Mouse (Mus musculus) liver, postnatal 0 days (tissue): Measurements from ENCODE around the gene Gm11985. TPM values are rescaled to one million over a fixed set of nuclear protein-coding genes. Genes with fewer than 3 reads are reported as not detected.

Source experiments
- ATAC-seq: fragments of 200-750 bp; cut with Nextera tagmentation; 2 replicates; pipeline ENCODE4 v1.8.0; 2017; ENCODE audit warnings: mild to moderate bottlenecking, moderate library complexity
- DNase-seq: peaks from one replicate; pipeline ENCODE4 v3.0.0-alpha.2; 2016
- H3K27ac ChIP-seq: fragments of 300-500 bp; sonication (generic); 2 replicates; pipeline ENCODE4 v1.5.1; 2014; ENCODE audit warnings: antibody characterized with exemption, moderate library complexity, mild to moderate bottlenecking, low read depth
- H3K27me3 ChIP-seq: fragments of 300-500 bp; sonication (generic); 2 replicates; pipeline ENCODE4 v1.6.1; 2014; ENCODE audit warnings: low read length, control low read depth, mixed read lengths; ENCODE audit not compliant: insufficient read depth
- H3K36me3 ChIP-seq: fragments of 300-500 bp; sonication (generic); replicated peaks from 2 replicates; pipeline ENCODE4 v1.6.1; 2014; ENCODE audit warnings: mild to moderate bottlenecking, control low read depth, low read length, moderate library complexity, mixed read lengths; ENCODE audit not compliant: insufficient read depth
- H3K4me1 ChIP-seq: fragments of 300-500 bp; sonication (generic); 2 replicates; pipeline ENCODE4 v1.6.1; 2014; ENCODE audit warnings: antibody characterized with exemption, mild to moderate bottlenecking, control low read depth; ENCODE audit not compliant: insufficient read depth
- H3K4me2 ChIP-seq: fragments of 300-500 bp; sonication (generic); 2 replicates; pipeline ENCODE4 v1.6.1; 2014; ENCODE audit warnings: low read depth, mild to moderate bottlenecking, low read length, moderate library complexity, mixed read lengths
- H3K4me3 ChIP-seq: fragments of 300-500 bp; sonication (generic); 2 replicates; pipeline ENCODE4 v1.5.1; 2014; ENCODE audit warnings: low read depth, low read length
- H3K9ac ChIP-seq: fragments of 300-500 bp; sonication (generic); replicated peaks from 2 replicates; pipeline ENCODE4 v1.6.1; 2014; ENCODE audit warnings: mild to moderate bottlenecking, moderate library complexity
- H3K9me3 ChIP-seq: fragments of 300-500 bp; sonication (generic); 2 replicates; pipeline ENCODE4 v1.6.1; 2016; ENCODE audit warnings: mild to moderate bottlenecking, control low read depth, low read length, mixed read lengths
- CTCF ChIP-seq: sonication (generic); IDR thresholded peaks from 2 replicates; pipeline ENCODE4 v1.5.1; 2016; ENCODE audit warnings: antibody characterized with exemption, low read depth
- EP300 ChIP-seq: IDR thresholded peaks from 2 replicates; pipeline ENCODE4 v1.6.1; 2016; ENCODE audit warnings: antibody characterized with exemption, low read depth, mild to moderate bottlenecking
- WGBS: fragments of 180-500 bp; shearing (Covaris S2); extraction: QIAGEN DNeasy Blood & Tissue Kit; methylation state at CpG from one replicate; pipeline ENCODE4 v1.1.7; 2014; ENCODE audit not compliant: insufficient replicate concordance; 5-methylcytosine and 5-hydroxymethylcytosine counted together
- polyA plus RNA-seq: library from polyadenylated mRNA; unstranded; fragments of >200 nt; fragmentation: Nextera tagmentation; extraction: Ambion mirVana; gene quantifications from 2 replicates; pipeline ENCODE4 v1.2.1, GENCODE M21; 2015

Gm11985 gene
- polyA plus RNA-seq, 1 experiment from 2014 or later: 0.11 TPM

GRCm38 (mm10) chr11:7198481-7199256 is 10.3 kb upstream of the Gm11985 start:
- TF ChIP-seq EP300 (0 out of 2 replicates have a peak, but pooled peaks have one; percentile 40), CTCF (no peak)
- Histone ChIP-seq H3K4me3 (peak overlapping the region; percentile 38), H3K9me3 (no peaks in the 10 kb centered on the region), H3K36me3 (no peaks in the 10 kb centered on the region), H3K4me2 (peak overlapping the region; percentile 29; the same call in 1 of the 2 replicates), H3K9ac (peak overlapping the region; percentile 68), H3K27me3 (no peaks in the 10 kb centered on the region), H3K27ac (peak overlapping the region; percentile 96), H3K4me1 (peaks cover 6% of the 10 kb centered on the region; the same call in 1 of the 2 replicates)
- DNase-seq (peak; percentile 67), ATAC-seq (peak; percentile 5)
- WGBS: 42% methylated on average over 10 of the region's 10 CpGs

- ATAC-seq (peak; percentile 7), DNase-seq (peak; percentile 65)
- Histone ChIP-seq H3K4me1 (peaks cover 6% of the 10 kb centered on the region; the same call in 1 of the 2 replicates), H3K4me3 (peak overlapping the region; percentile 38), H3K9ac (peak overlapping the region; percentile 68), H3K9me3 (no peaks in the 10 kb centered on the region), H3K4me2 (peak overlapping the region; percentile 29; the same call in 1 of the 2 replicates), H3K27me3 (no peaks in the 10 kb centered on the region), H3K36me3 (no peaks in the 10 kb centered on the region), H3K27ac (peak overlapping the region; percentile 96)
- 64% methylated on average over 19 of the region's 19 CpGs for WGBS
- TF ChIP-seq CTCF (no peak), EP300 (no peak)
These were observed 9.6 kb upstream of the Gm11985 start for GRCm38 (mm10) chr11:7198006-7198405.

GRCm38 (mm10) chr11:7197491-7197941 is 9.1 kb upstream of the Gm11985 start, which contains the start of gene Igfbp1:
Gene Igfbp1, plus strand, starts transcription at chr11:7197782.
- peak within 1 kb of the TSS; percentile 29; the same call in 1 of the 2 replicates for H3K4me2 ChIP-seq
- peak within 1 kb of the TSS; percentile 38 for H3K4me3 ChIP-seq
- no peaks in the 10 kb centered on the region for H3K27me3 ChIP-seq
- peak; percentile 38 for ATAC-seq
- peaks cover 6% of the 10 kb centered on the region; the same call in 1 of the 2 replicates for H3K4me1 ChIP-seq
- WGBS: 40% methylated on average over 12 of the region's 12 CpGs
- TF ChIP-seq CTCF (no peak), EP300 (peak; percentile 73)
- DNase-seq: peak; percentile 82
- peak within 1 kb of the TSS; percentile 68 for H3K9ac ChIP-seq
- peak within 1 kb of the TSS; percentile 96 for H3K27ac ChIP-seq
- H3K36me3 ChIP-seq: no peaks in the 10 kb centered on the region
- H3K9me3 ChIP-seq: no peaks in the 10 kb centered on the region

DNA sequence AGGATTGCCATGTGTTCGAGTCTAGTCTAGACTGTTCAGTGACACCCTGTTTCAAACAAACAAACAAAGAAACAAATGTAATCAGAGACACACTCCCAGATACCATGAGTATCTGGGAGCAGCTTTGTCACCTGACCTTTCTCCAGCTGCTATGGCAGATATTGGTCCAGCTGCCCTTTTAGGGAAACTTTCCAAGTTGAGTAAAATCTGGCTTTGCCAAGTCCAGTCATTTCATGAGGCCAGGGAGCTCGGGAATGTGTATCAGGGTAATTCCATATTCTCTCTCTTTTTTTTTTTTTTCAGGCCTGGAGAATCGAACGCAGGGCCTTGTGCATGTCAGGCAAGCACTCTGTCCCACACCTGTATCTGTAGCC is 6.9 kb upstream of the Gm11985 start:
- no peaks in the 10 kb centered on the region for H3K36me3 ChIP-seq
- H3K27me3 ChIP-seq: no peaks in the 10 kb centered on the region
- no peak overlapping the region for H3K9ac ChIP-seq
- no peaks in the 10 kb centered on the region for H3K9me3 ChIP-seq
- peak overlapping the region; percentile 96 for H3K27ac ChIP-seq
- no peak overlapping the region for H3K4me2 ChIP-seq
- 68% methylated on average over 4 of the region's 4 CpGs for WGBS
- DNase-seq (no peak), ATAC-seq (no peak)
- TF ChIP-seq CTCF: no peak
- no peak for TF ChIP-seq EP300
- peaks cover 6% of the 10 kb centered on the region; the same call in 1 of the 2 replicates for H3K4me1 ChIP-seq
- no peak overlapping the region for H3K4me3 ChIP-seq

DNA sequence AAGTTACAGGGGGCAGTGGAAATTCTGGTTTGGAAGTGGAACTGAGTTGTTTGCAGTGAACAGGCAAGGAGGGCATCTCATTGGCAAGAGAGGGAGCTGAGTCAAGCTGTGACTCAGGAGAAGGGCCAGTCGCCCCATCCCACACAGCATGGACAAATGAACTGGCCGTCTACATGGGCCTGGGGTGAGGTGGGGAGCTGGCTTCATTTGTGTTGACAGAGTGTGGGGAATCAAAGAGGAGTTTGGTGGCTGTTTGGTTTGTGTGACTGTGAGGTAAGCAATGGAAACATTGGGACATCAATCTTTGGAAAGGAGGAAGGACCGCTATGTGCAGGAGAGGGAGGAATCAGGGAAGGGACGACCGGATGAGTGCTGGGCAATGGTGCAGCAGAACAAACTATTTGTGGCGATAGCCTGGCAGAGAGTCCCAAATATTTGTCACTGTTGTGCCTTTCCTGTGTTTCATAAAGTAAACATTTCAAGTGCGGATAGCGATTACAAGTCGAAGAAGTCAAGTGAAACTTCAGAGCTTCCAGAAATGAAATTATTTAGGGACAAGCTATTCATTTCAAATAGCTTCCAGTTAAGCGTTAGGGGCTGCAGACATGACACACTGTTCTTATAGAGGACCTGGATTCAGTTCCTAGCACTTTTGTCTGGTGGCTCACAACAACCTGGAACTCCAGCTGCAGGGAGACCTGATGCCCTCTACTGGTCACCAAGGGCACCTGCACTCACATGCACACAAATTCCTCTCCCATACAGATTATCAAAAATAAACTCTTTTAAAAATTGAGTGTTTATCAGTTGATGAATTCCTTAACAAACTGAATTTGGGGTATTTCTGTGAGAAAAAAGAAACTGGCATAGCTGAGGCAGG is 6.3 kb upstream of the Gm11985 start:
- ATAC-seq (peak; percentile 25), DNase-seq (peak; percentile 58)
- no peak overlapping the region for H3K4me2 ChIP-seq
- WGBS: 65% methylated on average over 10 of the region's 10 CpGs
- no peaks in the 10 kb centered on the region for H3K9me3 ChIP-seq
- peak overlapping the region; percentile 96 for H3K27ac ChIP-seq
- no peaks in the 10 kb centered on the region for H3K27me3 ChIP-seq
- TF ChIP-seq EP300: peak; percentile 60; the same call in 1 of the 2 replicates
- TF ChIP-seq CTCF: peak; percentile 39; the same call in 1 of the 2 replicates
- H3K36me3 ChIP-seq: no peaks in the 10 kb centered on the region
- H3K4me3 ChIP-seq: no peak overlapping the region
- H3K9ac ChIP-seq: no peak overlapping the region
- H3K4me1 ChIP-seq: peaks cover 6% of the 10 kb centered on the region
